Mouse (Mus musculus) liver, adult 2 months (tissue): Measurements from ENCODE around the gene Robo2.

Source experiments
- CTCF ChIP-seq: fragments of 200-500 bp; IDR thresholded peaks from 2 replicates; pipeline ENCODE4 v1.5.1; 2011; ENCODE audit warnings: low read depth, low read length, control low read depth
- POLR2A ChIP-seq: fragments of 200-500 bp; IDR thresholded peaks from 2 replicates; pipeline ENCODE4 v1.6.1; 2011; ENCODE audit warnings: low read length, control low read depth; ENCODE audit not compliant: insufficient read depth; ENCODE audit errors: extremely low read depth

DNA sequence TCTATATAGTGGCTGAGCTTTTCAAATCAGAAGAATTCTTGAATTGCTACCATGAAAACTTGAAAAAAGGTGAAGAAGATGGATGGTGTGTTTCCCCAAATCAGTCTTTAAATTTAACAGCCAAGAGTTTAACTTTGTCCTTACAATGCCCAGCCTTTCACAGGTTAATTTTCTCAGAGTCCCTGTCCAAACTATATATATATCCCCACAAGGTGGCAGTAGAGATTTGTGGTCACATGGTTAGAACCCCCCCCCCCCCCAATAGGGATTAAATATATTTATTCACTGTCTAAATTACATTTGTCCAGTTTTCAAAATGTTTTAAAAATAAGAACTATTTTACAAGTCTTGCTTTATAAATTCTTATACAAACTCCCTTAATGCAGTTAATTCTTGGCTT lies 184.3 kb downstream of the Robo2 start:
- TF ChIP-seq POLR2A = no peak
- TF ChIP-seq CTCF = no peak
